Mouse (Mus musculus): ENCODE measurements around the gene Ptgis. TPM values are rescaled to one million over a fixed set of nuclear protein-coding genes. Genes with fewer than 3 reads are reported as not detected.

The Ptgis gene
- total RNA-seq (2015; ENCODE audit: low replicate concordance) (not detected in 2 replicates), total RNA-seq (2017; ENCODE audit: low replicate concordance) (not detected in 2 replicates)

GRCm38 (mm10) chr2:167240008-167240964 is at the start of gene Ptgis:
Ptgis (minus strand) TSS chr2:167240604.
- ATAC-seq (replicated peaks; ENCODE audit: low FRiP score, poor library complexity, severe bottlenecking): no peak

GRCm38 (mm10) chr2:167281461-167281860 is 41.1 kb upstream of the Ptgis start:
- no peak for ATAC-seq (replicated peaks; ENCODE audit: low FRiP score, poor library complexity, severe bottlenecking)

- ATAC-seq (replicated peaks; ENCODE audit: low FRiP score, poor library complexity, severe bottlenecking): peak; percentile 72
Measured at GRCm38 (mm10) chr2:167280986-167281310, 40.5 kb upstream of the Ptgis start.

GRCm38 (mm10) chr2:167280090-167280985 is 39.9 kb upstream of the Ptgis start:
- ATAC-seq (replicated peaks; ENCODE audit: low FRiP score, poor library complexity, severe bottlenecking): peak; percentile 80

- peak; percentile 76 for ATAC-seq (replicated peaks; ENCODE audit: low FRiP score, poor library complexity, severe bottlenecking)
Measured at GRCm38 (mm10) chr2:167278751-167279526, 38.5 kb upstream of the Ptgis start.

GRCm38 (mm10) chr2:167278011-167278410 is 37.6 kb upstream of the Ptgis start:
- ATAC-seq (replicated peaks; ENCODE audit: low FRiP score, poor library complexity, severe bottlenecking): no peak

GRCm38 (mm10) chr2:167277026-167277425 is 36.6 kb upstream of the Ptgis start:
- no peak for ATAC-seq (replicated peaks; ENCODE audit: low FRiP score, poor library complexity, severe bottlenecking)

- ATAC-seq (replicated peaks; ENCODE audit: low FRiP score, poor library complexity, severe bottlenecking): no peak
Measured at GRCm38 (mm10) chr2:167275856-167276255, 35.5 kb upstream of the Ptgis start.

- no peak for ATAC-seq (replicated peaks; ENCODE audit: low FRiP score, poor library complexity, severe bottlenecking)
Measured at GRCm38 (mm10) chr2:167274713-167275465, 34.5 kb upstream of the Ptgis start.

GRCm38 (mm10) chr2:167273206-167273740 is 32.9 kb upstream of the Ptgis start:
- ATAC-seq (replicated peaks; ENCODE audit: low FRiP score, poor library complexity, severe bottlenecking): no peak

GRCm38 (mm10) chr2:167272706-167273105 is 32.3 kb upstream of the Ptgis start:
- no peak for ATAC-seq (replicated peaks; ENCODE audit: low FRiP score, poor library complexity, severe bottlenecking)

GRCm38 (mm10) chr2:167271121-167271521 is 30.7 kb upstream of the Ptgis start:
- ATAC-seq (replicated peaks; ENCODE audit: low FRiP score, poor library complexity, severe bottlenecking): no peak

- ATAC-seq (replicated peaks; ENCODE audit: low FRiP score, poor library complexity, severe bottlenecking): no peak
Measured at GRCm38 (mm10) chr2:167270496-167270895, 30.1 kb upstream of the Ptgis start.

GRCm38 (mm10) chr2:167268721-167269120 is 28.3 kb upstream of the Ptgis start:
- ATAC-seq (replicated peaks; ENCODE audit: low FRiP score, poor library complexity, severe bottlenecking): no peak

GRCm38 (mm10) chr2:167268411-167268690 is 27.9 kb upstream of the Ptgis start:
- ATAC-seq (replicated peaks; ENCODE audit: low FRiP score, poor library complexity, severe bottlenecking): no peak

GRCm38 (mm10) chr2:167267531-167268410 is 27.4 kb upstream of the Ptgis start:
- no peak for ATAC-seq (replicated peaks; ENCODE audit: low FRiP score, poor library complexity, severe bottlenecking)

GRCm38 (mm10) chr2:167266231-167266630 is 25.8 kb upstream of the Ptgis start:
- ATAC-seq (replicated peaks; ENCODE audit: low FRiP score, poor library complexity, severe bottlenecking): no peak

- no peak for ATAC-seq (replicated peaks; ENCODE audit: low FRiP score, poor library complexity, severe bottlenecking)
Measured at GRCm38 (mm10) chr2:167265806-167266205, 25.4 kb upstream of the Ptgis start.
